Mouse (Mus musculus) spleen, adult 18-20 months (tissue): ENCODE data around the gene Rdx.
A peak's percentile ranks its signal among the peaks of the same experiment; 100 is the strongest.
"Not testable (repeated sequence)": the region's sequence is repeated elsewhere in the genome, so short reads cannot be mapped to it uniquely, and the experiment has no call there.

Source experiments
- DNase-seq, 2 experiments: peaks; one replicate each; pipeline ENCODE4 v3.0.0; 2022; ENCODE audit warnings: mixed read lengths in 2 of 2

Rdx gene

GRCm38 (mm10) chr9:52055313-52055712 is 8.3 kb downstream of the Rdx start:
- no peak for DNase-seq

GRCm38 (mm10) chr9:52059788-52060187 is 12.8 kb downstream of the Rdx start:
- DNase-seq: no peak

- DNase-seq: no peak
These were observed 23.1 kb downstream of the Rdx start for GRCm38 (mm10) chr9:52070052-52070451.

- DNase-seq: not testable (repeated sequence)
These were observed 24.4 kb downstream of the Rdx start for GRCm38 (mm10) chr9:52071352-52071751.

DNA sequence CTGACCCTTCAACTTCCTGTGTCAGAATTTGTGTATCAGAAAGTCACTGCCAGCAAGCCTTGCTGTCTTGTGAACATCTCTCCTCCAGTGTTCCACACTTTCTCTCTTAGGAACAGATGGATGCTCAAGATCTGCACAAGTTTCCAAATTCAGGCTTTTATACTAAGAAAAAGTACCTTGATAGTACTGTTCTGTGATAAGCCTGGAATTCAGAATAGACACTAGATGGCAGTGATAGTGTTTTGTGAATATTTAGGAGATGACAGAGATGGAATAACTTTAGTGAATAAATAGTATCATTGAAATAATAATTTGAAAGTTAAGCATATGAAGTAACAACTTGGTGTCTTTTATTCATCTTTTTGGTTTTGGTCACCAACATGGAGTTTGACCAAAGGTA is 25.2 kb downstream of the Rdx start:
- DNase-seq: no peak

DNA sequence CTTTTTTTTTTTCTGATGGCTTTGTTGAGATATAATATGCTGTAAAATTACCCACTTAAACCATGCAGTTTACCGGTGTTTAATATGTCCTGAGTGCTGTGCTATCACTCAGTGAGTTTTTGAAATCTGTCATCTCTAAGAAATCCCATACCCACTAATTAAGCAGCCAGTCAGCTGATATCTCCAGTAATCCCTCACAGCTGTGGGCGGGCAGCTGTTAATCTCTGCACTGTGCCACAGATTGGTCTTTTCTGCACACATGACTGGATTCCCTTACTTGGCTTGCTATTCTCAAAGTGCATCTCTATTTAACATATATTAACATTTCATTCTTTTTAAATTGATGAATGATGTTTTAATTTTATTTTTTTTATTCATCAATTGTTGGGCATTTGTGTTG is 29.1 kb downstream of the Rdx start:
- no peak for DNase-seq

- no peak for DNase-seq
These were observed 30.7 kb downstream of the Rdx start for GRCm38 (mm10) chr9:52077692-52078091.

DNA sequence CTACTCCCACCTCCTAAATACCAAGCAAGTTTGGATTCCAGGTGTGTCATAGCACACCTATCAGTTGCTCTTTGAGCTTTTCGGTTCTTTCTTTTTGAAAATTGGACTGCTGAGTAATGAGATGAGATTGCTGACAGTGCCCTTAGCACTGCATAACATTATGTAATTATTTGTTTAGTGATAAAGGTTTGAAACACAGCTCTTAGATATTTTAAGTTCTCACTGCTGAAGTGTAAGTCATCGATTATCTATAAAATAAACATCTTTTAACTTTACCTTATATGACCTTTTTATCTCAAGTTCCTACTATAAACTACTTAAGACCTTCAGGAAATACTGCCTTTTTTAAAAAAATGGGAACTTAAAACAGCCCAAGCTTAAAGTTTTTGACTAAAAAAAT is 35.0 kb downstream of the Rdx start:
- DNase-seq: no peak

DNA sequence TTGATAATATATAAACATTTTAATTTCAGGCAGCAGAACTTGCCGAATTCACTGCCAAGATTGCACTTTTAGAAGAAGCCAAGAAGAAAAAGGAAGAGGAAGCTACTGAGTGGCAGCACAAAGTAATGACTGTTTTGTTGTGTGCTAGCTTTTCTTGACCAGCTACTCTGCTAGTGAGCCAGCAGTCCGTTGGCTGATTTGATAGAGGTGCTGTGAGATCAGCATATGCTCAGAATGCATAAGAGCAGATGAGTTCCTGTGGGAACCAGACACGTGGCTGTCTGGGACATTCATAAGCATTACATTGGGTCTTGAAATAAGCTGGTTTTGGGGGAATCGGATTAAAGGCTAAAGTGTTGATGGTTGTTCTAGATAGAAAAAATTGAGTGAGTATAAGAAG is 35.4 kb downstream of the Rdx start:
- no peak for DNase-seq

- no peak for DNase-seq
These were observed 44.8 kb downstream of the Rdx start for GRCm38 (mm10) chr9:52091752-52092151.

DNA sequence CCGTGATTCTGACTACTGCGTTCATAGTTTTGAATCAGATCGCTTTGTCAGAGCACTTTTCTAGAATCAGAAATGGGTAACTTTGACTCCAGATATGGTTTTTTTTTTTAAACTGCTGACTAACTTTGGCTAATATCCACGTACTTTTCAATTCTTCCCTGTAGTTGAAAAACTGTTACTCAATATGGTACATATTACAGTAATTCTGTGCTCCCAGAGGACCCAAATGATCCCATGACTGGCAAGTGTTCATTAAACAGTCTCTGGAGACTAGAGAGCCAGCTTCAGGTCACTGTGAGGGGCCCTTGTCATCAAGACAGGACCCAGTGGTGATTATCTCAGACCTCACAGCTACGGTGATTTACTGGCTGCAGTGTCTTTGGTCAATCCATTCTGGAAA is 45.3 kb downstream of the Rdx start:
- DNase-seq: no peak

GRCm38 (mm10) chr9:52093108-52093507 is 46.1 kb downstream of the Rdx start:
- DNase-seq: no peak

DNA sequence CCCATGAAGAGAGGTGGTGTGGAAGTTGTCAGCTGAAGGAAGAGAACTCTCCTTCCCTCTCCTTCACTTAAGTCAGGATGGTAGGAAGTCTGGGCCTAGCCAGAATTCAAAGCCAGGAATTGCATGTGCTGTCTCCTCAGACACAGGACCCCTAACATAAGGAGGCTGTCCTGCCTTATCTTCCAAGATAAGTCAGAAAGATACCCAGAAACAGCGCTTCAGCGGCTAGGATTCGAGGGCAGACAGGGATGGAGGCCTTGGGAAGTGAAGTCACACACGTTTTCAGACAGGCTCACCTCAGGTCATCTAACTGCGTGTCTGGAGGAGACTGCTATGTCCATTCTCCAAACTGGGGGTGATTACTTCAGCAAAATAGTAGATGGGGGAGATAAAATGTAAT is 47.0 kb downstream of the Rdx start:
- no peak for DNase-seq

DNA sequence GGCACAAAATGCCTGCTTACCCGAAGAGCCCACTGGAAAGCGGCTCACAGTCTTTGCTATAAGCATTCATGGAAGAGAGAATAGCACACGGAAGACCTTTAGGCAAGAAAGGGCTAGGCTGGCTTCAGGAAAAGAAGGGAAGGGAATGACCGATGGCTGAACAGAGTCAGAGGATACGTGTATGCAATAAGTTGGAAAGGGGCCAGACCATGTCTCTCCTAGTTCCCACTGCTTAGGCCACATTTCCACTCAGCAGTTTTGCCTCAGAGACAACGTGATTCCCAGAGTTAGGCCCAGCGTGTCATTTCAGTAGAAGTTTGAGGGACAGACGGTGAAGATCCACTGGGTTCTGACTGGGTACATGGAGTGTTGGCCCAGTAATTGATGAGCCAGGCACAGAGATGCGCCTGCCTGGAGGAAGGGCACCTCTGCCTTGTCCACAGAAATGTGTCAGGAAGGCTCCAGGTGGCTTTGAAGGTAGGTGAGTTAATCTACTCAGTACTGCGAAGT is 47.6 kb downstream of the Rdx start:
- DNase-seq: no peak

DNA sequence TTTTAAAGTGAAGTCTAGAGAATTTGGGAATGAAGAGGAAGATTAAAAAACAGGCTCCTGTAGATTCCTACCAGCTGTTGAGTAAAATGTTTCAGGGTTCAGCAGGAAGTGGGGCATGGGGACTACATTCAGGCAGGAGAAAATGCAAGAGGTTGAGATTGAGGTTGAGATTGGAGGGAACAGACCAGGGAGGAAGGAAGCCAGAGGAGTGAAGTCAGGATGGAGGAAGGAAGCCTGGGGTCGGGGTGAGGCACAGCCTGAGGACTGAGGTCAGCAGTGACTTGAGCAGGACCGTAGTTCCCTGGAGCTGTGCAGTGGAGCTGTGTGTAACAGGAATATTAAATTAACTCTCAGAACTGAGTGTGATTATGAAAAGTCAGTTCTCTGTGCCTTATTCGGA is 48.7 kb downstream of the Rdx start:
- DNase-seq: no peak

- DNase-seq: no peak
These were observed 50.4 kb downstream of the Rdx start for GRCm38 (mm10) chr9:52097386-52097785.

DNA sequence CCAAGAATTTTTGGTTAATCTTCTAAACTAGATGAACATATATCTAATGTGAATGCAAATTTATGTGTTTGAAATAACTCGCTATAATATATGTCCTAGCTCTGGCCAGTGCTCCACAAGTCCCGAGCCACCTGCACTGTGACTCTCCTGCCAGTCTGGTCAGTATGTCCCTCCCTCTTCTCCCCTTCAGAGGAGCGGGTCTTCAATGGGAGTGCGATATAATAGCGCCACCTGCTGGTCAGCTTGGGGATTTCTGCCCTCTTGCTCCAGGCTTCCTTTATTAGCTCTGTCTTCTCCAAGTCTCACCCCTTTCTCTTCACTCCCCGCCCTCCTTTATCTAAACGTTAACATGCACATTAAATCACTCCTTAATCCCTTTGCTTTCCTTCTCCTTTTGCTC is 51.6 kb downstream of the Rdx start:
- DNase-seq: peak; percentile 47 to 76

GRCm38 (mm10) chr9:52100426-52100825 is 53.5 kb downstream of the Rdx start:
- no peak for DNase-seq

- DNase-seq: no peak
These were observed 55.3 kb downstream of the Rdx start for GRCm38 (mm10) chr9:52102060-52102844.

DNA sequence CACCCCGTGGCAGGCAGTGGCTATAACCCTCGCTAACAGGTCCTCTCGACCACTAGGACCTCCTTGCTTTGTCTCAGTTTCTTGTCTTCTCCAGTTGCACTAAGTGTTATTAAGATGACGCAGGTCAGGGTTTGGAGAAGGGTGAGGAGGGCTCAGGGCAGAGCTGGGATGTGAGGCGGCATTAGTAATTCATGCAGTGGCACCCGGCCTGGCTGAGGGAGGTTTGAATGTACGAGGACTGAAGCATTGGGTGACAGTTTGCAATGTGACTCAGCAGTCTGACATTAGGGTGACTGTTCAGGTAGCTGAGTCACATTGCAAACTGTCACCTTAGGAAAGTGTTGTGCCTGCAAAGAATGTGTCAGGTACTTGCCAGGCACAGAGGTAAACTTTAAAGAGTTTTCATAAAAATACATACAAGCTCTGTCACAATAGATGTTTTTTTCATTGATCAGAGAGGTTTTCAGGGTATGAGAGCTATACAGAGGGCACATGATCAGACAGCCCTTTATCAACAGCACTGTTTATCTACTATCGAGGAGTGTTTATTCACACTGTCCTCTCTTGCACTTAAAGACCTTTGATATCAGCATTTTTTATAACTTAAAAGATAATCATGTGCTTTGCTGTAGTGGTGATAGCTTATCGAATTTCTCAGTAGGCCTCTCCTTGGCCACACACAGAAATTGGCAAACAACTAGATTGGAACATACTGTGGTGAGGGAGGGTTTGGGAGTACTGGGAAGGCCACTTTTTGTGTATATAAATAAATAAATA is 56.7 kb downstream of the Rdx start:
- DNase-seq: no peak

DNA sequence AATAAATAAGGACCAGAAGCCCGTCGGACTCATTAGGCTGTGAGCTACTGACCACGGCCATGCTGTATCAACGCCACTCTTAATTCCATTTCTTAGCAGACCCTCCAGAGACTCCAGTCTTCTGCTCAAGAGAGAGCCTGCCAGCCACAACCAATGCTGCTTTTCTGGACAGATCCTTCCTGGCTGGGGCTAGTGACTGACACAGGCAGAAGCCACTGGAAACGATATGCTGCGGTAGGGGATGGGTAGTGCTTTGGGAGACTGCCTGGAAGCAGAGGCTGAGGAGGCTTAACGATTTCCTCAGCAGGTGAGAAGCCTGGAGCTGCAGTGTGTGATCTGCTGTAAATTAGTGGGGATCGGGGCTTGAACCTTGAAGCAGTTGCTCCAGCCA is 57.2 kb downstream of the Rdx start:
- no peak for DNase-seq

DNA sequence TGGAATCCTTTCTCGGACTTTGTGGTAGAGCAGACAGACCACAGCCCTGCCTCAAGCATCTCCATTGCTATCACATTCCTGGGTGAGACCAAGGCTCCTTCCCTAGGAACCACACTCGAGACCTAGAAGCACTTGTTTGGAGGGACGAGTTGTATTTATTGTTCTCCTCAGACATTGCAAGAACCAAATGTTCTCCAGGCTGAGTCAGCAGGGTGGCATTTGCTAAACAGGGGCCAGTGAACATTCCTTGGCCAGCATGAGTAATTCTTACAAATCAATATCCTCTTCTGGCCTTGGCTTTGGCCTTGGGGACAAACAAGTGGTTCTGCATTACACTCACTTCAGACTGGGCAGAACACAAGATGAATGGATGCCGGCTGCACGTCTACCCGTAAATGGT is 58.5 kb downstream of the Rdx start:
- DNase-seq: no peak

- DNase-seq: no peak
These were observed 60.2 kb downstream of the Rdx start for GRCm38 (mm10) chr9:52107161-52107560.

DNA sequence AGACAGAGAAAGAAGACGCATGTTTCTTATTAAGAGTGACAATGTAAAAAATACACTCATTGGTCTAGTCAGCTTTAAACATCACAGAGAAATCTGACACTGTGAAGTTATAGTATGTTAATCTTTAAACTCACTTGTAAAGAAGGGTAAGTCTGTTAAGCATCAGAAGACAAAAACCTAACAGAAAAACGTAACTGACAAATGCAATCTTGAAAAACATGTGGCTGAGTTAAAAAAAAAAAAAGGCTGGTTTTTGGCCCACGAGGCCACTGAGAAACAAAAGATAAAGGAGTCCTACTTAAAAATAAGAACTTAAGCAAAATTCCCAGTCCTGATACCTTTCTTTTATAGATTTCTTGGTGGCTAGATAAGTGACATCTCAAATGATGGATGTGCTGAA is 63.8 kb downstream of the Rdx start:
- DNase-seq: no peak
